Mouse (Mus musculus): ENCODE data around the gene Clca4a. TPM values are rescaled to one million over a fixed set of nuclear protein-coding genes. Genes with fewer than 3 reads are reported as not detected.

Clca4a gene
- polyA plus RNA-seq, 2 experiments = not detected

DNA sequence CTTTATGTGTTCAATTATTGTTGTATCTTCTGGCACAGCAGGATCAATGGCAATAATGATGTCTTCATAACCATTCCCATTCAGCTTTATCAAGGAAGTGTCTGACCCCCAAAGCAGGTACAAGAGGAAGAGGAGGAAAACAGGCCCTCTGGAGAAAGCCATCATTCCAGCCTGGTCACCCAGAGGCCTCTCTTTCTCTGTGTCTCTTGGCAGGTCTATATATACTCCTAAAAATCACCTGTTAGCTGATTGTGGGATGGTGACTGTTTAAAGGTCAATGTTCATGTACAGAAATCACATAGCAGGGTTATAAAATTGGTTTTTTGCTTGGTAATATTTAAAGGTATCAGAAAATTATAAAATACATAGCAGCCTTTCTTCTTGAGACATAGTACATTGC is 42.5 kb downstream of the Clca4a start, which contains the start of gene Clca4b:
Gene Clca4b (minus strand): TSS at position 195 of the 400 bp plus-strand sequence.
- ATAC-seq (ENCODE audit: low FRiP score, low read depth) (no peak), DNase-seq (ENCODE audit: low spot score) (no peak)
- Histone ChIP-seq H3K4me2 (replicated peaks; ENCODE audit: low read depth, low read length, severe bottlenecking) (no peak within 1 kb of the TSS), H3K4me3 (replicated peaks; ENCODE audit: low read length) (no peak within 1 kb of the TSS), H3K4me1 (ENCODE audit: control insufficient read depth, insufficient read depth, low read length) (no peaks in the 10 kb centered on the region), H3K36me3 (ENCODE audit: control insufficient read depth, insufficient read depth, low read length) (no peaks in the 10 kb centered on the region), H3K9ac (ENCODE audit: low read depth, low read length, severe bottlenecking) (no peak within 1 kb of the TSS), H3K9me3 (ENCODE audit: control insufficient read depth, low read length) (no peaks in the 10 kb centered on the region), H3K27me3 (ENCODE audit: control insufficient read depth, insufficient read depth, low read length) (no peaks in the 10 kb centered on the region), H3K27ac (replicated peaks; ENCODE audit: low read depth, low read length) (no peak within 1 kb of the TSS)
- no peak for TF ChIP-seq POLR2A (IDR thresholded peaks at IDR 0.05; ENCODE audit: borderline replicate concordance, extremely low read depth, insufficient read depth, insufficient read length)

DNA sequence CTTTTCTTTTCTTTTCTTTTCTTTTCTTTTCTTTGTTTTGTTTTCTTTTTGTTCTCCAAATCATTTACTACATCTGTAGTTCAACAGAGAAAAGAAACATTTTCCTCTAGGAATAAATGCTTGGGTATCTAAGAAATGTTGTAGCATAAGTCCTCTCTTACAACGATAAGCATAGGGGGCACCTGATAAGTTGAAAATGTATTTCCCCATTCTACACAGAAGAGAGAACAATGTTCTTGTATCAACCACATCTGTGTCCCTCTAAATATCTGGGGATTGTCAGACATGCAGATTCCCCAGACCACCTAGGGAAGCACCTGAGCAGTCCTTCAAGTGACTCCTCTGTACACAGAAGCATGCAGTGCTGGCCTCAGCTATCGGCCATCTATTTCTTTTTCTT is 60.8 kb downstream of the Clca4a start:
- Histone ChIP-seq H3K4me3 (replicated peaks; ENCODE audit: low read length) (no peak overlapping the region), H3K4me1 (ENCODE audit: control insufficient read depth, insufficient read depth, low read length) (no peaks in the 10 kb centered on the region), H3K4me2 (replicated peaks; ENCODE audit: low read depth, low read length, severe bottlenecking) (no peak overlapping the region), H3K27me3 (ENCODE audit: control insufficient read depth, insufficient read depth, low read length) (no peaks in the 10 kb centered on the region), H3K9ac (ENCODE audit: low read depth, low read length, severe bottlenecking) (no peak overlapping the region), H3K36me3 (ENCODE audit: control insufficient read depth, insufficient read depth, low read length) (no peaks in the 10 kb centered on the region), H3K27ac (replicated peaks; ENCODE audit: low read depth, low read length) (no peak overlapping the region), H3K9me3 (ENCODE audit: control insufficient read depth, low read length) (no peaks in the 10 kb centered on the region)
- DNase-seq (ENCODE audit: low spot score) = no peak
- no peak for TF ChIP-seq POLR2A (IDR thresholded peaks at IDR 0.05; ENCODE audit: borderline replicate concordance, extremely low read depth, insufficient read depth, insufficient read length)
- ATAC-seq (ENCODE audit: low FRiP score, low read depth) = no peak
- 89% methylated on average over 2 of the region's 2 CpGs for WGBS

Other genes starting within 250 kb of the Clca4a start
- gene Clca3a1, start 214.1 kb downstream of the Clca4a start, polyA plus RNA-seq (2012; rRNA removed) = 2.0 and 2.1 TPM in 2 replicates
- gene Clca3a1, start 214.1 kb downstream of the Clca4a start, polyA plus RNA-seq (2014; fragmentation: Nextera tagmentation; extraction: Ambion mirVana) = 0.58 and 0.70 TPM in 2 replicates
- 0.11 and 0.17 TPM in 2 replicates for gene Clca3a2, start 155.6 kb downstream of the Clca4a start, polyA plus RNA-seq (2012; rRNA removed)
- 0.12 and 0.26 TPM in 2 replicates for gene Clca3a2, start 155.6 kb downstream of the Clca4a start, polyA plus RNA-seq (2014; fragmentation: Nextera tagmentation; extraction: Ambion mirVana)
- gene Clca3b, start 125.7 kb downstream of the Clca4a start, polyA plus RNA-seq (2012; rRNA removed) = not detected in 2 replicates
- gene Clca3b, start 125.7 kb downstream of the Clca4a start, polyA plus RNA-seq (2014; fragmentation: Nextera tagmentation; extraction: Ambion mirVana) = not detected in 2 replicates
- gene Clca4b, start 42.5 kb downstream of the Clca4a start, polyA plus RNA-seq (2012; rRNA removed) = 0.08 TPM in 1 of 2 replicates, not detected in the other
- gene Clca4b, start 42.5 kb downstream of the Clca4a start, polyA plus RNA-seq (2014; fragmentation: Nextera tagmentation; extraction: Ambion mirVana) = not detected in 2 replicates
- gene Clca1, start 57.7 kb upstream of the Clca4a start, polyA plus RNA-seq (2012; rRNA removed) = 0.18 TPM in 2 replicates
- gene Clca1, start 57.7 kb upstream of the Clca4a start, polyA plus RNA-seq (2014; fragmentation: Nextera tagmentation; extraction: Ambion mirVana) = not detected in 2 replicates
- gene Clca2, start 124.4 kb upstream of the Clca4a start, polyA plus RNA-seq (2012; rRNA removed) = 0.65 and 1.8 TPM in 2 replicates
- gene Clca2, start 124.4 kb upstream of the Clca4a start, polyA plus RNA-seq (2014; fragmentation: Nextera tagmentation; extraction: Ambion mirVana) = 0.37 and 0.87 TPM in 2 replicates
- 17.9 and 23.5 TPM in 2 replicates for gene Odf2l, start 143.5 kb upstream of the Clca4a start, polyA plus RNA-seq (2012; rRNA removed)
- gene Odf2l, start 143.5 kb upstream of the Clca4a start, polyA plus RNA-seq (2014; fragmentation: Nextera tagmentation; extraction: Ambion mirVana) = 16.1 and 16.4 TPM in 2 replicates